Mouse (Mus musculus) lung, postnatal 14 days (tissue): ENCODE measurements around the gene Serpinf1.

ENCODE experiments used
- DNase-seq: peaks from one replicate; pipeline ENCODE4 v3.0.0; 2021

Gene Serpinf1

DNA sequence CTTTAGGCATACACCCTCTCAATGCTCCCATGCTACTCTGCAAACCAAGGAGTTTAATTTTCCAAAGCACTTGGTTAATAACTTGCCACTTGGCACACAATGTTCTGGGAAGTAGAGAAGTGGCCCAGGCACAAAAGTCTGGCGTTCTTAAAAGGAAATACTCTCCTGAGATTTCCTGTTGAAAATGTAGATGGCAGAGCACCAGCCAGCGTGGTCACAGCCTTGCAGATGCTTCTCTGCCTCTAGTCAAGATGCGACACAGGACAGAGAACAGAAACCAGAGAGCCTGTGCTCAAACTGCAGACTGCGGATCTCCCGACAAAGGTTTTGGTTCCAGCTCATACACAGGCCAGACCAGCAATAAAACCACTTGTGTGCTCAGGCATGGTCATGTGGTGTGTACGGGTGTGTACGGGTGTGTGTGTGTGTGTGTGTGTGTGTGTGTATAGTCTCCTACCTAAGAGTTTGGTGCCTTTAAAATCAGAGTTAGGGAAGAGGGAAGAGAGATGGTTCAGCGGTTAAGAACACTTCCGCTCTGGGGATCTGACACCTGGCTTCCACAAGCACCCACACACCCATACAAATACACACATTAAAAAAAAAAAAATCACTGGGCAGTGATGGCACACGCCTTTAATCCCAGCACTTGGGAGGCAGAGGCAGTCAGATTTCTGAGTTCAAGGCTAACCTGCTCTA is 32.7 kb upstream of the Serpinf1 start:
- peak; percentile 33 for DNase-seq

DNA sequence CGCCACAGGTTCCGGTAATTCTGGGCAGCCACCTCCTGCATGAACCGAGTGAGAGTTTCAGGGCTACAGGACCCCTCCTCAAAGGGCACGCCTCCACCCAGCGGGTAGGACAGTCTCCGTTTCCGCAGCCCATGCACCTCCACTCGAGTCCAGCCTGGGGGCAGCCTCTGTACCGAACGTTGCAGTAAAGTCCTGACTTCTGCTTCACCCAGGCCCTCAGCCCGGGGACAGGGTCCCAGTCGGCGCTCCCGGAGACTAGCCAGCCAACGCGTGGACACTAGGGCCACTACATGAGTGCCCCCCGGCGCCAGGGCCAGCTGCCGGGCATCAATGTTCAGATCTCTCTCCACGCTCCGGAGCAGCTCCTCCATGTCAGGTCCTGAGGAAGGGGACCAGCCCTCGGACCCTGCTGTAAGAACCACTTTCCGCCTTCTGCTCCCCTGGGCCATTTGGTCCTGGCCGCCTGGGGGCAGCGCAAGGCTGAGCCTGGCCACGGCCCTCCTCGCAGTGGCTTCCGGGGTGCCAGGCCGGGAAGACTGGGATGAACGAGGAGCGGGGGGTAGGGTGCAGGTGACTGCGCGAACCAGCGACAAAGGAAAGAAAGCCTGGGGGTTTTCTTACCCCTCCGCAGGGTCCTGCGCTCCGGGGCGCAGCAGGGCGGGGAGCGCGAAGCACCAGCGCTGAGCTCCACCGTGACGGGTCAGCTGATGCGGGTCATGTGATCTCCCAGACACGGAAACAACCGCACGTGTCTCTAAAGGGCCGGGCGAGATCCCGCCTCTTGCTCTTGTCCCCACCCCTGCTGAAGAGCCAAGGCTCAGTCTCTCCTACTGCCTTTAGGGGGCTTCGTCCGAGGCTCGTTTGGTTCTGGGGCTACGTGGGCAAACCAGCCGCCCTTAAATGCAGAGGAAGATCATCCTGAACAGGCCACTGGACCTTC is 31.8 kb upstream of the Serpinf1 start, which contains the start of gene Wdr81:
Gene Wdr81, minus strand, starts transcription at position 727 of the 940 bp plus-strand sequence.
- DNase-seq, result peak; percentile 86

DNA sequence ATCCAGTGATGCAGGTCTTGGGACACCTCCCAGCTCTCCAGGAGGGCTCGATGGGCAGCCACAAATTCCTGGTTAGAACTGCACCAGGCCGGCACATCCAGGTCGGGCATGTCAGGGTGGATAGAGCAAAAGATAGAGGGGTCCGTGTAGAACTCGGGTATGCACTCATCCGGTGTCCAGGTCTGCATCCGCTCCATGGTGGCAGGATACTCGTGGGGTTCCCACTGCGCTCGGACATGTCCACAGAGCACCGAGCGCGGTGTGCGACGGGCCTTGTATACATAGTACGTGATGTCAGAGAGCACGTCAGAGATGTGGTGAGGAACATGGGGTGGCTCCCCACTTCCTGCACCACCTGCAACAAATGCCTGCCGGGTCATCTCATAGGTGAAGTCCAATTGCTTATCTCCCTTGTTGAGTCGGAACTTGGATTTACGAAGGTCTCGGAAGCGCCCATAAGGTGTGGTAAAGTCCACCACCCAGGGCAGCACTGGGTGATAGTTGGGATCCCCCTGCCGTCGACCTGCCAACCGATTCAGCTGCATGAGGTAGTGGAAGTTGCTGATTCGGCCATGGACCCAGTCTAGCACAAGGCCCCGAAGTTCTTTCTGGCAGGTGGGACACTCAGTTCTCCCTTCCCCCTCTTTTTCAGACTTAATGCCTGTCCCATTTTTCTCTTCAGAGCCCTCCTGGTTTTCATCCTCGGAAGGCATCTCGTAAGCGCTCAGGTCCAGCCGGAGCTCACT is 30.5 kb upstream of the Serpinf1 start:
- DNase-seq, result no peak

GRCm38 (mm10) chr11:75452081-75452480 is 29.6 kb upstream of the Serpinf1 start:
- no peak for DNase-seq

DNA sequence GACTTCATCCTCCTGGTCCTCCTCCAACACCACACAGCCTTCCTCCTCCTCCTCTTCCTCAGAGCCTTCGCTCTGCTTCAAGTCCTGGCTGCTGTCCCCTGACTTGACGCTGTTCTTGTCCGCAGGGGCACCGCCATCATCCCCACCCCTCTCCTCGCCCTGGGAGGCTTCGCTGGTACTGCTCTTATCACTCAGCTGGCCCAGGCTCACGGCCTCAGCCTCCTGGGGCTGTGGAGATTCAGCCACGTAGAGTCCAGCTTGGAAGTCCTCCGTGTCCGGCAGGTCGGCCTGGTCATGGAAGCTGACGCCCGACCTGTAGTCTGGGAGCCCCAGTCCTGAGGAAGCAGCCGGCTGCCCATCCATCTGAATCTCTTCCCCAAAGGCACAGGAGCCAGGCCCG is 28.4 kb upstream of the Serpinf1 start:
- DNase-seq, result no peak

DNA sequence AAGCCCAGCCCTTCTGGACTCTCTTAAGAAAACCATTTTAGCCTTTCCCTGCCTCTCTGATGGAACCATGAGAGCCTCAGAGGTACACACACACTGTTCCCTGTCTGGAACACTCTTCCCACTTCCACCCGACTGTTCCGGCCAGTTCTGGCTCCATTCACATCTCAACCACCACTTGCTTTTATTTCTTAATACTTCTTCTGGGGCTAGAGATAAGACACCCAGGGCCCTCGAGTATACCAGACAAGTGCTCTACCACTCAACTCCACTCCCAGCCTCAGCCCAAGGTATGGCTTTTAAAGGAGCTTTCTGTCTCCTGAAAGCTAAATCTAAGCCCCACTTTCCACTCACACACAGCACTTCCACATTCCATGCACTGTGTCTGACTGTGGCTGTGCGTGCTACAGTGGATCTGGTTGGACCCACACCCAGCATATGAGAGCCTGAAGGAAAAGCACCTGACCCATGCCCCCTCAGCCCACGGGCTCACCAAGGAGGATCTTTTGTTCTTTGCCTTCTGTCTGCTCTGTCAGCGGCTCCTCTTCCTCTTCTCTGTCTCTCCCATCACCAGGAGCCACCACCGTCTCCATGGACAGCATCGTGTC is 27.9 kb upstream of the Serpinf1 start:
- no peak for DNase-seq

- DNase-seq, result no peak
Measured at GRCm38 (mm10) chr11:75449695-75450094, 27.2 kb upstream of the Serpinf1 start.

GRCm38 (mm10) chr11:75448575-75448974 is 26.1 kb upstream of the Serpinf1 start:
- no peak for DNase-seq

DNA sequence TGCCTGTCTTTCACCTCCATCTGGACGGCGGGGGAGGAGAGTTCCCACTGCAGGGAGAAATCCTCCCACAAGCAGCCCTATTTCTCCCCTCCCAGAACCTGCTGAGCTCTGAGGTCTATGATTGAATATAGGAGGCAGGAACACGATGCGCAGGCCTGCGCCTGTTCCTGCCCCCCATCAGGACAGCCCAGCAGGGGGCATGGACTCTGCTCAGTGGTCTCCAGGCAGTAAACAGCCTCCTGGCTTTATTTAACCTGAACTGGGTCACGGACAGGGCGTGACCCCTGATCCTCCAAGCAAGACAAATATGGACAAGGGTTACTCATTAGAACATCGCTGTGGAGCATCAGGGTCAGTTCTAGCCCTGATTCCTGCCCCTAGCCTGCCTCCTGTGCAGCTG is 21.2 kb upstream of the Serpinf1 start:
- DNase-seq, result no peak

- DNase-seq, result no peak
Measured at GRCm38 (mm10) chr11:75441601-75442000, 19.1 kb upstream of the Serpinf1 start.

DNA sequence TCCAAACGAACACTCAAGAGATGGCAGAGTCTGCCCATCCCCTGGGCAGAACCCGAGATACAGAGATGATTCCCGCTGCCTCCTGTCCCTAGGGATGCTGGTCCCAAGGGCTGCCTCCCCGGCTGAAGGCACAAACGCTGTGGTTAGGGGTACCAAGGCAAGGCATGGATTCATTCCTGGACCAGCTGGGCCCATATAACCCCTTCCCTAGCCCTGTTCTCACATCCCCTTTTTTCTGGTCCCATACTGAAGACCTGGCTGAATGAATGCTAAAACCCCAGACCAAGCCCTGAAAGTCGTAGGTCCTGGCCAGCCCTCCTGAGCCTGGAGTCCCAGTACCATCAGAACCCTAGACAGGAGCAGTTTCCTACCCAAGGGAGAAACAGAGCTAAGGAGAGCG is 18.5 kb upstream of the Serpinf1 start:
- DNase-seq, result no peak

- no peak for DNase-seq
Measured at GRCm38 (mm10) chr11:75439951-75440350, 17.4 kb upstream of the Serpinf1 start.

- no peak for DNase-seq
Measured at GRCm38 (mm10) chr11:75439363-75439762, 16.9 kb upstream of the Serpinf1 start, which contains the start of gene Serpinf2. Serpinf2 (minus strand) TSS chr11:75439591.

- DNase-seq, result no peak
Measured at GRCm38 (mm10) chr11:75438804-75439203, 16.3 kb upstream of the Serpinf1 start.

DNA sequence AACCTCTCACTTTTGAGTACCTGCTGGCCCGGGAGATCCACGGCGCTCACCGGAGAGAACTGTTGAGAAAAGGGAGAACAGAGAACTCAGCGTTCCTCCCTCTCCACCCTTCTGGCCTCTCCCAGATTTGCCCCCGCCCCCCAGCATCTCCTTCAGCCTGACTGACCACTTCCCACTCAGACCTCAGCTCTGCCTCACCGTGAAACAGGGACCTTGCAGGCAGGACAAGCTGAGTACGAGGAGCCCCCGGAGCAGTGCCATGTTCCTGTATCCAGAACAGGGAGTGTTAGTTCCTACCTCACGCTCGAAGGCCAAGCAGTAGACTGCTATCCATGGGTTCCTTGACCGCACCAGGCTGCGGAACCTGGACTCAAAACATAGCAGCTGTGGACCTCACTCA is 15.7 kb upstream of the Serpinf1 start:
- DNase-seq, result no peak

DNA sequence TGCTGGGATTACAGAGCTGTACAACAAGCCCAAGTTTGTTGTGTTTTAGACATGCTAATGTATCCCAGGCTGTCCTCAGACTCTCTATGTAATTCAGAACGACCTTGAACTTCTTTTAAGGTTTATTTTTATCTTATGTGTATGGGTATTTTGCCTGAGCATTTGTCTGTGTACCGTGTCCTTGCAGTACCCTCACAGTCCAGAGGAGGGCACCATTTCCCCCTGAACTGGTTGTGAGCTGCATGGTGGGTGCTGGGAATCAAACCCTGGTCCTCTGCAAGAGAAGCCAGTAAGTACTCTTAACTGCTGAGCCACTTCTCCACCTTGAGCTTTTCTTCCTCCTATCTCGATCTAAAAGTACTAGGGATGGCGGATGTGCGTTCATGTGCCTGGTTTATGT is 11.6 kb upstream of the Serpinf1 start:
- DNase-seq, result no peak

GRCm38 (mm10) chr11:75431307-75431706 is 8.8 kb upstream of the Serpinf1 start:
- no peak for DNase-seq

GRCm38 (mm10) chr11:75429019-75429705 is 6.7 kb upstream of the Serpinf1 start:
- no peak for DNase-seq

DNA sequence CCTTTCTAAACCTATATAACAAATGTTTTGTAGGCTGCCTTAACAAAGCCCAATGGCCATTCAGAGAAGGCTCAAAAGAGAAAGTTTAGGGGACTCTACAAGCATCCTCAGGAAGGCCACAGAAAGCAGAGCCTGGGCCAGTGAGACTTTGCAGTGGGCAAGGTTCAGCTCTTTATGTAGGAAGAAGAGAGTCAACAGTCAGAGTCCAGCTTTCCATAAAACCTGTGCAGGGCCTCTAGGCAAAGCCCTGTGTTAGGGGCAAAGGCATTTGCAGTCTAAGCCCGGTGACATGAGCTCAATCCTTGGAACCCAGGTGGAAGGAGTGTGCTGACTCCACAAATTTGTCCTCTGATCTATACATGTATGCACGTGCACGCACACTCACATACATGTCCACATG is 2.0 kb upstream of the Serpinf1 start:
- DNase-seq, result no peak

GRCm38 (mm10) chr11:75424033-75424432 is 1.5 kb upstream of the Serpinf1 start:
- DNase-seq, result no peak

GRCm38 (mm10) chr11:75423091-75423490 is 590 bp upstream of the Serpinf1 start:
- no peak for DNase-seq

DNA sequence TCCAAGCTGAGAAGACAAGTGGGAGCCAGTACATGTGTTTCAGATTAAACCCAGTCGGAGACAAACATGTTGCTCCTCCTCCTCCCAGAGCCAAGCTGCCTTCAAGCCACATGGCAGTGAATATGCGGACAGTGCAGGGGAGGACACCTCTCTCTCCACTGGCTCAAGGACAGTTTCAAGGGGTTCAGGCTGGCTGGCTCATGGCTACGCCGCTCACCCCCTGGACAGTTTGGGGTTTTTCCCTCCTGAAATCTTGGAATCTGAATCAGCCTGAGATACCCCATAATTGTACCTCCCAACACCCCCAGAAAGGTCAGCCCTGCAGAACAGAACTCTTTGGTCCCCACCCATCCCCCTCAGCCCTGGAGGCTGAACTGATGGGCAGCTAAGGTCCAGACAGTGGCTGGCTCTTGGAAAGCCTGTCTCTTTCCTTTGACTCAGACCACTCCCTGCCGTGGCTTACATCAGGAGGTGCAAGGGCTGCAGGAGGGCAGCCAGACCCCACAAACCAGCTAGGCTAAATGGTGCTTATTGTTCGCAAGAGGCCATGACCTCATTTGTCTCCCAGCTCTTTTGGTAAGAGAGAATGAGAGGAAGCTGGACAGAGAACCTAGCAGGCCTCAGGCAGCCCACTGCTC is 1.0 kb downstream of the Serpinf1 start:
- DNase-seq, result no peak
